Mouse (Mus musculus) megakaryocyte, adult 5-6 weeks (primary cell): ENCODE results near the gene Psmd3. TPM values are rescaled to one million over a fixed set of nuclear protein-coding genes. Genes with fewer than 3 reads are reported as not detected.
A peak's percentile ranks its signal among the peaks of the same experiment; 100 is the strongest.
"Not testable (repeated sequence)": the region's sequence is repeated elsewhere in the genome, so short reads cannot be mapped to it uniquely, and the experiment has no call there.

Source experiments
- ATAC-seq: 2 replicates; pipeline ENCODE4 v1.8.0; 2016; ENCODE audit warnings: mild to moderate bottlenecking, inconsistent platforms; ENCODE audit not compliant: poor library complexity, severe bottlenecking
- total RNA-seq, 2 experiments: library from RNA; stranded (forward) in 1 of 2; stranded (reverse) in 1 of 2; fragments of 153-499, 151-499 nt in 1 of 2; fragments of 221-1000, 200-1000 nt in 1 of 2; gene quantifications; 2 replicates each; pipeline versions ENCODE4 v1.2.3 to v1.2.4; 2015 to 2017

The Psmd3 gene
- total RNA-seq, 2 experiments from 2014 or later: 21.7 to 34.6 TPM

GRCm38 (mm10) chr11:98686976-98687375 is 4.6 kb downstream of the Psmd3 start:
- ATAC-seq: no peak

DNA sequence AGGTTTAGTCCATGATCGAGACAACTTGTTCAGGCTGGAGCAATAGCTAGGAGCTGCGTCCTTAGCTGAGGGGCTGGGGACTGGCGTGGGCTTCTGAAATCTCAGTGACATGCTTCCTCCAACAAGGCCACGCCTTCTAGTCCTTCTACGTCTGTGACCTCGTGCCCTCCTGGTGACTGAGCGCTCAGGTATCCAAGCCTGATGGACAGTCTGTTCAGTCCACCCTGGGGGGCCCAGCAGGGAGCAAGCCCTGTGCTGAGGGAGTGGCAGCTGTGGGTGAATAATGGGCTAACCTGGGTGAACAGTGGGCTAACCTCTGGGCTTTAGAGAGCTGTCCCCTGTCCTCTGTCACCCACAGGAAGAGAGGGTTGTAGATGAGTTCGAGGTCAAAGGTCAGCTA is 5.7 kb downstream of the Psmd3 start:
- ATAC-seq: no peak

- no peak for ATAC-seq
These were observed 10.8 kb downstream of the Psmd3 start for GRCm38 (mm10) chr11:98693201-98693600.

DNA sequence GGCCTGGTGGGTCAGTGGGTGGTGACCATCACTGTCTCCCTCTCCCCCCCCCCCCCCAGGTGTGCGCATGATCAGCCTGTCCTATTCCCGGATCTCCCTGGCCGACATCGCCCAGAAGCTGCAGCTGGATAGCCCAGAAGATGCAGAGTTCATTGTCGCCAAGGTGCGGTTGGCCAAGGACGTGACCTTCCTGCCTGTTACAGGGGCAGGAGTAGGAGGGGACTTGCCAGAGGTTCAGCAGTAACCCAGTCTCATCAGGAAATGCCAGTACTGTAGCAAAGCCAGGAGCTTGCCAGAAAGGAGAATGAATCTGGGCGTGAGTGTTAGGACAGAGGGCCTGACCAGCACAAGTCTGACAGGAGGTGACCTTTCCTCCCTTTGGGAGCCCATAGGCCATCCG is 11.4 kb downstream of the Psmd3 start:
- no peak for ATAC-seq

GRCm38 (mm10) chr11:98694301-98694700 is 11.9 kb downstream of the Psmd3 start:
- ATAC-seq: no peak

DNA sequence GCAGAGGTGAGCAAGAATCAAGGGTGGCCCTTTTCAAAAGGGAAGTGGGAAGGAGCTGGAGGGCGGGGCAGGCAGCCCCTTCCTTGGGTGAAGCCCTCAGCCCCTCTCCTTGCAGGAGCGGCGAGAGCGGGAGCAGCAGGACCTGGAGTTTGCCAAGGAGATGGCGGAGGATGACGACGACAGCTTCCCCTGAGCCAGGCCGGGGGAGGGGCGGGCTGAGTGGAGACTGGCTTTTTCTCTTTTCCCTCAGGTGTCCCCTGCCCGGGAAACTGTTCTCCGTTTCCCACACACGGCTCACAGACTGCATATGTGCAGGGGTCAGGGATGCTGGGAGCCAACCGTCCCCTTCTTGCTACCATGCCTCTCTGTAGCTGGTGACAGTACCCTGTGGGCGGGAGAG is 13.1 kb downstream of the Psmd3 start:
- ATAC-seq: no peak

- ATAC-seq: no peak
These were observed 14.3 kb downstream of the Psmd3 start for GRCm38 (mm10) chr11:98696454-98697216.

DNA sequence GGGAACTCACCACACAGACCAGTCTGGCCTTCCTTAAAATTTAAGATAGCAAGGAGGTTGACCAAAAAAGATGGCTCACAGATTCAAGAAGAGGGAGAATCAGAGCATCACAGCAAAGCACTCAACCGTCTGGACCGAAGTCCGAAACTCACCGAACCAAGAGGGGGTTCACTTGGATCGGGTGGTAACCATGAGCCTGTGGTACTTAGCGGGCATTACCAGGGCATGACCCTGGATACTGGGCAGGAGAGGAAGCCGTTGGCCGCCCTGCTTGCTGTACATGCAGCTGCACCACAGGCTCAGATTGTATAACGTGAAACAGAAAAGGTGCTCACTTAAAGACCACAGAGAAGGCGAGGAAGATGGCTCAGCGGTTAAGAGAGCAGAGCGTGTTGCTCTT is 14.9 kb downstream of the Psmd3 start:
- ATAC-seq: no peak

- ATAC-seq: no peak
These were observed 16.7 kb downstream of the Psmd3 start for GRCm38 (mm10) chr11:98698849-98699640.

DNA sequence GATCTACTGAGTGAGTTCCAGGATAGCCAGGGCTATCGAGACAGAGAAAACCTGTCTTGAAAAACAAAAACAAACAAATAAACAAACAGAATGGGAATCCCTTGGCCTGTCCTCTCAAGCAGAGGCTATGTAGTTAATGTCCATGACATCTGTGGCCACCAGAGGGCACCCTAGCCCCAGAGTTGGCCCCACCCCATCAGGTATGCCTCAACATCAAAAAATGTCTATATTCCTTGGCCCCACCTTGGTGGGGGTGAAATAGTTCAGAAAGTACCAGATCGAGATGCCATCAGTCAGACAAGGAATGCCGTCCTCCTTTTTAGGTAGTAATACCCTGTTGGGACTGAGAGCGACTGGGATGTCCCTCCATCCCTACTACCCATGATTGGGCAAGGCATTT is 17.6 kb downstream of the Psmd3 start:
- ATAC-seq: peak; percentile 96

DNA sequence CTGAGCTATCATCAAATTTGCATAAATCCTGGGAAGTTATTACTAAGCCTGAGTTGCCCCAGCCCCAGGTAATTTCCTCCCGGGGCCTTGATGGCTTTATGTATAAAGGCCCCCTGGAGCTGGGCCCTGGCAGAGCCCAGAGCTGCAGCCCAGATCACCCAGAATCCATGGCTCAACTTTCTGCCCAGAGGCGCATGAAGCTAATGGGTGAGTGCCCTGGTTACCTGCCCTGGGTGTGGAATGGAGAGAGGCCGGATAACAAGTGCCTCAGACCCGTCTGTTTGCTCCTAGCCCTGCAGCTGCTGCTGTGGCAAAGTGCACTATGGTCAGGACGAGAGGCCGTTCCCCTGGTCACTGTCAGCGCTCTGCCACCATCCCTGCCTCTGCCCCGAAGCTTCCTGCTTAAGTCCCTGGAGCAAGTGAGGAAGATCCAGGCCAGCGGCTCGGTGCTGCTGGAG is 18.9 kb downstream of the Psmd3 start, which contains the start of gene Csf3:
TSS of gene Csf3 (plus strand) at position 51 of the 458 bp plus-strand sequence.
- ATAC-seq: no peak

DNA sequence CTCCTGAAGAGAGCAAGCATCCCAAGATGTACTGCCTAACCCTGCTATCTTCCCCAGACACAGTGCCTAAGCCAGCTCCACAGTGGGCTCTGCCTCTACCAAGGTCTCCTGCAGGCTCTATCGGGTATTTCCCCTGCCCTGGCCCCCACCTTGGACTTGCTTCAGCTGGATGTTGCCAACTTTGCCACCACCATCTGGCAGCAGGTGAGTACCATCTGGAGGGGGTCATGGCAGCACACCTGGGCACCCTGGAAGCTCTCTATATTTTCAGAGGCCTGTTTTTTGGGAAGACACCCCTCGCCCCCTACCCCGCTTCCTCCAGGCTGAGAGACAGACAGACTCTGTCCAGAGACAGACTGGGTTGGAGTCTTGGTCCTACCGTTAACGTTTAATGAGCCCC is 20.0 kb downstream of the Psmd3 start:
- no peak for ATAC-seq

DNA sequence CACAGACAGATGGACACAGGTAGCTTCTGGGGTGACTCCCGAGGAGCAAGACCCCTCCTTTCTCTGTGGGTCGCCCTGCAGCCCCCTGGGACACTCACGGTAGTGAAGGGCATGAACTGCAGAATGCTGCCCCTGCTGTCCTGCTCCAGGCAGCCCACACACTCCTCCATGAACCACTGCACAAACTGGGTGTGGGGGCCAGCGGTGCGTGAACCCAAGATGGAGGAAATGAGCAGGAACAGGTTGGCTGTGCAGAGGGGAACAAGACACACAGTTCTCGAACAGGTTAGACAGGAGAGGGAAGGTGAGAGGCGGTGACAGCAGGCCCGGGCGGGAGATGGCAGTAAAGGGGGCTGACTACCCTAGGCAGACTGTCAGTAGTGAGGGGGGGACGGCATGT is 22.7 kb downstream of the Psmd3 start:
- no peak for ATAC-seq

DNA sequence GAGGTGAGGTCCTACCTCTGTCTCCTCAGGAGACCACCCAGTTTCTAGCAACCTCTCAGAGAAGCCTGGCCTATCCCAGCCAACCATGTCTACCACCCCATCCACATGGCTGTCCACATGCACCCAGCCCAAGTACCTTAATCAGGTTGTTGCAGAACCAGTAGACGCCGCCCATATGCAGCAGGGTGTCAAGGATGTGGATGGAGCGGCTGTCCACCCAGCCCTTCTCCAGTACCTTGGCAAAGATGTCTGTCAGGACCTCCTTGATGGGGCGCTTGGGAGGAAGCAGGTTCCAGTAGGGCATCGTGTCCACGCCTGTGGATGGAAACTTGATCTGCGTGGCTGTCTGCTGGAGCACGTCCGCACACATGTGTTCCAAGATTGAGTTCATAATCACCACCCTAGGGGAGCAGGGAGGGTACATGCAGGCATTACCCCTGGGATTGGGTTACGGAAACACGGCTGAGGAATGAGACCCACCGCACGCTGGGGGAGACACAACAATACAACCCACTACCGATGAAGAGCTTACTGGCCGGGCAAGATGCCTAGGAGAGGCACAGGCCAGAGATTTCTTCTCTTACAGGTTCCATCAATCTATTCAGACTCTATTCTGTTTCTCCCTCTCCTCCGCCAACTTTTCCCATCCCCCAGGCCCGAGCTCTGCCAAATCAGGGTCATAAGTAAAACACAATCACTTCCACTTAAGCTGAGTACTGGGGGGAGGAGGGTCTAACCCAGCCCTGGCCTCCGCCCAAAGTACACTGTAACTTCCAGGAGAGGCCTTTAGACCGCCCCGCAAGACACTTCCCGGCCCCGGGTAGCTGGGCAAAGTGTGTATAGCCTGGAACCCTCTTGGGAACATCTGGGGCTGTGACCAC is 25.3 kb downstream of the Psmd3 start:
- no peak for ATAC-seq

- peak; percentile 39 for ATAC-seq
These were observed 26.1 kb downstream of the Psmd3 start for GRCm38 (mm10) chr11:98708282-98708956.

- ATAC-seq: peak; percentile 16; the same call in 1 of the 2 replicates
These were observed 26.8 kb downstream of the Psmd3 start for GRCm38 (mm10) chr11:98709001-98709741.

DNA sequence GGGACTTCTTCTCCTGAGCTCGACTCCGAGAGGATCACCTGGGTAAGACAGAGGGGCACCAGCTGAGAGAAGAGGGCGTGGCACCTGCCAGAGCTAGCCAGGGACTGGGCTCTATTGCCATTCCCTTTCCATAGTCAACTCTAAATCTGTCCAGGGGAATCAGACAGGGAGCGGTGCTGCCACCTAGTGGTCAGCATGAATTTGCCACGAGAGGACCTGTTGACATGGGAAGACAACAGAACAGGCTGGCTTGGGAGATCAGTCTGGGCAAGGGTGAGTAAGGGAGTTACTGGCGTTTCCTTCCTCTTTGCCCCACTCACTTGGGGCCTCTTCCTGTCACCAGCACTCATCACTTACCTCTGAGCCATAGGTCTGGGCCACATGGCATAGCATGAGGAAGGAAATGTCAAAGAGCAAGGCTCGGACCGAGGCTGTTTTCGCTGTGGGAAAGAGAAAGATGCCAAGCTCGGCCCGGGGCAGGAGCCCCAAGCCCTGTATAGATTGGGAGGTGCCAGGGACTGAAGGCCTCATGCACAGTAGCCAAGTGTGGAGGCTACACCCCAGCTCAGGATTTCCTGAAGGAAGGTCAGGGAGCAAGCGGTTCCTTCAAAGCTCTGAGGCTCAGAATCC is 28.2 kb downstream of the Psmd3 start:
- ATAC-seq: peak; percentile 89

GRCm38 (mm10) chr11:98711046-98711434 is 28.7 kb downstream of the Psmd3 start:
- no peak for ATAC-seq

DNA sequence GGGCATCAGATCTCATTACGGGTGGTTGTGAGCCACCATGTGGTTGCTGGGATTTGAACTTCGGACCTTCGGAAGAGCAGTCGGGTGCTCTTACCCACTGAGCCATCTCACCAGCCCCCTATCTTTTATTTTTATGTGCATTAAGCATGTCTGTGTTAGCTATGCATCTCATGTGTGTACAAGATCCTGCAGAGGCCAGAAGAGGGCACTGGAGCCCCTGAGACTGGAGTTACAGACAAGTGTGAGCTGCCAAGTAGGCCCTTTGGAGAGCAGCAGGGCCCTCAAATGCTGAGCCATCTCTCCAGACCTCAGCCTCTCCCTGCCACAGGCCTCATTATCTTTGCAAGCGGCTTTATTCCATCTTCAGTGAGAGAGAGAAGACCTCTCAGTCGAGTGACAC is 29.7 kb downstream of the Psmd3 start:
- ATAC-seq: not testable (repeated sequence)
